Mouse (Mus musculus) adipocyte (in vitro differentiated cells): Measurements from ENCODE around the gene Nectin4.
"Not testable (repeated sequence)": the region's sequence is repeated elsewhere in the genome, so short reads cannot be mapped to it uniquely, and the experiment has no call there.

Experiments
- DNase-seq: peaks from one replicate; pipeline ENCODE4 v3.0.0-alpha.2; 2016; ENCODE audit warnings: low spot score

Gene Nectin4

GRCm38 (mm10) chr1:171369845-171370556, at the start of gene Nectin4:
Nectin4 (plus strand) TSS chr1:171370099.
- DNase-seq = no peak

- no peak for DNase-seq
These were observed 49.7 kb upstream of the Nectin4 start for GRCm38 (mm10) chr1:171320151-171320550.

- peak; percentile 48 for DNase-seq
These were observed 48.5 kb upstream of the Nectin4 start for GRCm38 (mm10) chr1:171321415-171321814.

- no peak for DNase-seq
These were observed 47.9 kb upstream of the Nectin4 start for GRCm38 (mm10) chr1:171322012-171322411.

- DNase-seq = no peak
These were observed 44.3 kb upstream of the Nectin4 start for GRCm38 (mm10) chr1:171325571-171325970.

GRCm38 (mm10) chr1:171326588-171326987, 43.3 kb upstream of the Nectin4 start:
- not testable (repeated sequence) for DNase-seq

- DNase-seq = no peak
These were observed 41.7 kb upstream of the Nectin4 start for GRCm38 (mm10) chr1:171328244-171328643.

- peak; percentile 96 for DNase-seq
These were observed 41.0 kb upstream of the Nectin4 start, which contains the start of gene Dedd for GRCm38 (mm10) chr1:171328839-171329432. Dedd (plus strand) TSS chr1:171329145.

- no peak for DNase-seq
These were observed 40.3 kb upstream of the Nectin4 start for GRCm38 (mm10) chr1:171329433-171330215.

- DNase-seq = peak; percentile 50
These were observed 39.7 kb upstream of the Nectin4 start for GRCm38 (mm10) chr1:171330216-171330560.

- no peak for DNase-seq
These were observed 27.4 kb upstream of the Nectin4 start for GRCm38 (mm10) chr1:171342262-171343207.

- peak; percentile 70 for DNase-seq
These were observed 25.8 kb upstream of the Nectin4 start for GRCm38 (mm10) chr1:171343922-171344677.

GRCm38 (mm10) chr1:171344715-171345114, 25.2 kb upstream of the Nectin4 start:
- no peak for DNase-seq

GRCm38 (mm10) chr1:171345225-171346094, 24.4 kb upstream of the Nectin4 start, which contains the start of the genes Nit1 and Pfdn2:
Nit1 (minus strand) TSS chr1:171345646.
Pfdn2 (plus strand) TSS chr1:171345670.
- DNase-seq = peak; percentile 88

- DNase-seq = no peak
These were observed 23.8 kb upstream of the Nectin4 start for GRCm38 (mm10) chr1:171346095-171346450.

GRCm38 (mm10) chr1:171348665-171349064, 21.2 kb upstream of the Nectin4 start:
- DNase-seq = peak; percentile 54

GRCm38 (mm10) chr1:171349210-171349609, 20.7 kb upstream of the Nectin4 start:
- DNase-seq = no peak

- no peak for DNase-seq
These were observed 14.0 kb upstream of the Nectin4 start for GRCm38 (mm10) chr1:171355812-171356340.

GRCm38 (mm10) chr1:171356814-171357213, 13.1 kb upstream of the Nectin4 start:
- DNase-seq = no peak

- peak; percentile 14 for DNase-seq
These were observed 11.5 kb upstream of the Nectin4 start for GRCm38 (mm10) chr1:171358421-171358820.
